Mouse (Mus musculus): Measurements from ENCODE around the gene Akap7. TPM values are rescaled to one million over a fixed set of nuclear protein-coding genes. Genes with fewer than 3 reads are reported as not detected.

Akap7 gene
- total and polyA plus RNA-seq, 2 experiments, result 2.1 to 11.8 TPM

- Histone ChIP-seq H3K27me3 (ENCODE audit: control insufficient read depth, insufficient read depth, low read length) (no peaks in the 10 kb centered on the region), H3K4me3 (ENCODE audit: insufficient read depth, low read depth, low read length) (no peak overlapping the region), H3K79me2 (ENCODE audit: control insufficient read depth, insufficient read depth, low read length) (no peaks in the 10 kb centered on the region), H3K36me3 (ENCODE audit: control insufficient read depth, insufficient read depth, low read length) (no peaks in the 10 kb centered on the region), H3K4me1 (ENCODE audit: control insufficient read depth, insufficient read depth, low read length) (no peaks in the 10 kb centered on the region), H3K9ac (ENCODE audit: low read depth, low read length) (no peak overlapping the region), H3K27ac (replicated peaks; ENCODE audit: insufficient read depth, low read depth, low read length) (no peak overlapping the region)
- peak; percentile 35 for DNase-seq (ENCODE audit: extremely low read depth, low read depth, low spot score)
- TF ChIP-seq CTCF (IDR thresholded peaks at IDR 0.05; ENCODE audit: low read depth, low read length) (no peak), POLR2A (IDR thresholded peaks at IDR 0.05; ENCODE audit: extremely low read depth, insufficient read depth, low read length) (no peak)
- WGBS, result 79% methylated on average over 5 of the region's 5 CpGs
Observed at GRCm38 (mm10) chr10:25318405-25318804, 10.7 kb upstream of the Akap7 start.

- no peak for TF ChIP-seq POLR2A (IDR thresholded peaks at IDR 0.05; ENCODE audit: extremely low read depth, insufficient read depth, low read length)
- TF ChIP-seq CTCF (IDR thresholded peaks at IDR 0.05; ENCODE audit: low read depth, low read length), result no peak
- H3K27ac ChIP-seq (replicated peaks; ENCODE audit: insufficient read depth, low read depth, low read length), result no peak overlapping the region
- H3K4me3 ChIP-seq (ENCODE audit: insufficient read depth, low read depth, low read length), result no peak overlapping the region
- H3K36me3 ChIP-seq (ENCODE audit: control insufficient read depth, insufficient read depth, low read length), result no peaks in the 10 kb centered on the region
- H3K4me1 ChIP-seq (ENCODE audit: control insufficient read depth, insufficient read depth, low read length), result no peaks in the 10 kb centered on the region
- peak; percentile 39 for DNase-seq (ENCODE audit: extremely low read depth, low read depth, low spot score)
- no peak overlapping the region for H3K9ac ChIP-seq (ENCODE audit: low read depth, low read length)
- no peaks in the 10 kb centered on the region for H3K27me3 ChIP-seq (ENCODE audit: control insufficient read depth, insufficient read depth, low read length)
- H3K79me2 ChIP-seq (ENCODE audit: control insufficient read depth, insufficient read depth, low read length), result no peaks in the 10 kb centered on the region
Observed at GRCm38 (mm10) chr10:25317665-25318064, 10.0 kb upstream of the Akap7 start.

- H3K9ac ChIP-seq (ENCODE audit: low read depth, low read length), result no peak overlapping the region
- DNase-seq (ENCODE audit: extremely low read depth, low read depth, low spot score), result no peak
- TF ChIP-seq POLR2A (IDR thresholded peaks at IDR 0.05; ENCODE audit: extremely low read depth, insufficient read depth, low read length) (no peak), CTCF (IDR thresholded peaks at IDR 0.05; ENCODE audit: low read depth, low read length) (no peak)
- no peaks in the 10 kb centered on the region for H3K36me3 ChIP-seq (ENCODE audit: control insufficient read depth, insufficient read depth, low read length)
- no peaks in the 10 kb centered on the region for H3K4me1 ChIP-seq (ENCODE audit: control insufficient read depth, insufficient read depth, low read length)
- no peaks in the 10 kb centered on the region for H3K27me3 ChIP-seq (ENCODE audit: control insufficient read depth, insufficient read depth, low read length)
- WGBS, result 56% methylated on average over 17 of the region's 17 CpGs
- no peak overlapping the region for H3K4me3 ChIP-seq (ENCODE audit: insufficient read depth, low read depth, low read length)
- H3K79me2 ChIP-seq (ENCODE audit: control insufficient read depth, insufficient read depth, low read length), result no peaks in the 10 kb centered on the region
- H3K27ac ChIP-seq (replicated peaks; ENCODE audit: insufficient read depth, low read depth, low read length), result 0 out of 2 replicates have a peak overlapping the region, but pooled peaks have one; percentile 12
Observed at GRCm38 (mm10) chr10:25313856-25314584, 6.3 kb upstream of the Akap7 start.

GRCm38 (mm10) chr10:25311554-25312212 is 4.0 kb upstream of the Akap7 start:
- no peak for DNase-seq (ENCODE audit: extremely low read depth, low read depth, low spot score)
- Histone ChIP-seq H3K27me3 (ENCODE audit: control insufficient read depth, insufficient read depth, low read length) (no peaks in the 10 kb centered on the region), H3K27ac (replicated peaks; ENCODE audit: insufficient read depth, low read depth, low read length) (no peak overlapping the region)

GRCm38 (mm10) chr10:25310736-25311135 is 3.1 kb upstream of the Akap7 start:
- H3K9ac ChIP-seq (ENCODE audit: low read depth, low read length), result no peak overlapping the region
- no peak for DNase-seq (ENCODE audit: extremely low read depth, low read depth, low spot score)
- no peaks in the 10 kb centered on the region for H3K27me3 ChIP-seq (ENCODE audit: control insufficient read depth, insufficient read depth, low read length)
- H3K36me3 ChIP-seq (ENCODE audit: control insufficient read depth, insufficient read depth, low read length), result no peaks in the 10 kb centered on the region
- H3K4me3 ChIP-seq (ENCODE audit: insufficient read depth, low read depth, low read length), result no peak overlapping the region
- TF ChIP-seq CTCF (IDR thresholded peaks at IDR 0.05; ENCODE audit: low read depth, low read length) (no peak), POLR2A (IDR thresholded peaks at IDR 0.05; ENCODE audit: extremely low read depth, insufficient read depth, low read length) (no peak)
- H3K79me2 ChIP-seq (ENCODE audit: control insufficient read depth, insufficient read depth, low read length), result no peaks in the 10 kb centered on the region
- 87% methylated on average over 4 of the region's 4 CpGs for WGBS
- no peaks in the 10 kb centered on the region for H3K4me1 ChIP-seq (ENCODE audit: control insufficient read depth, insufficient read depth, low read length)
- no peak overlapping the region for H3K27ac ChIP-seq (replicated peaks; ENCODE audit: insufficient read depth, low read depth, low read length)

More at GRCm38 (mm10) chr10:25311554-25312212, 4.0 kb upstream of the Akap7 start:
- Histone ChIP-seq H3K4me1 (ENCODE audit: control insufficient read depth, insufficient read depth, low read length) (no peaks in the 10 kb centered on the region), H3K4me3 (ENCODE audit: insufficient read depth, low read depth, low read length) (no peak overlapping the region), H3K79me2 (ENCODE audit: control insufficient read depth, insufficient read depth, low read length) (no peaks in the 10 kb centered on the region), H3K9ac (ENCODE audit: low read depth, low read length) (no peak overlapping the region), H3K36me3 (ENCODE audit: control insufficient read depth, insufficient read depth, low read length) (no peaks in the 10 kb centered on the region)
- WGBS, result 76% methylated on average over 9 of the region's 9 CpGs
- TF ChIP-seq POLR2A (IDR thresholded peaks at IDR 0.05; ENCODE audit: extremely low read depth, insufficient read depth, low read length), result no peak
- no peak for TF ChIP-seq CTCF (IDR thresholded peaks at IDR 0.05; ENCODE audit: low read depth, low read length)

GRCm38 (mm10) chr10:25309996-25310395 is 2.3 kb upstream of the Akap7 start:
- H3K27ac ChIP-seq (replicated peaks; ENCODE audit: insufficient read depth, low read depth, low read length), result no peak overlapping the region
- H3K9ac ChIP-seq (ENCODE audit: low read depth, low read length), result no peak overlapping the region
- DNase-seq (ENCODE audit: extremely low read depth, low read depth, low spot score), result no peak
- 94% methylated on average over 5 of the region's 5 CpGs for WGBS
- H3K79me2 ChIP-seq (ENCODE audit: control insufficient read depth, insufficient read depth, low read length), result no peaks in the 10 kb centered on the region
- no peaks in the 10 kb centered on the region for H3K27me3 ChIP-seq (ENCODE audit: control insufficient read depth, insufficient read depth, low read length)
- H3K4me1 ChIP-seq (ENCODE audit: control insufficient read depth, insufficient read depth, low read length), result no peaks in the 10 kb centered on the region
- TF ChIP-seq CTCF (IDR thresholded peaks at IDR 0.05; ENCODE audit: low read depth, low read length) (no peak), POLR2A (IDR thresholded peaks at IDR 0.05; ENCODE audit: extremely low read depth, insufficient read depth, low read length) (no peak)
- no peaks in the 10 kb centered on the region for H3K36me3 ChIP-seq (ENCODE audit: control insufficient read depth, insufficient read depth, low read length)
- no peak overlapping the region for H3K4me3 ChIP-seq (ENCODE audit: insufficient read depth, low read depth, low read length)

Data from liver, adult 2 months (tissue).